Mouse (Mus musculus): ENCODE data around the gene Plxnd1. TPM values are rescaled to one million over a fixed set of nuclear protein-coding genes. Genes with fewer than 3 reads are reported as not detected.

Plxnd1 gene
- 9.5 and 11.0 TPM in 2 replicates for polyA plus RNA-seq (2012; ENCODE audit: low replicate concordance)

DNA sequence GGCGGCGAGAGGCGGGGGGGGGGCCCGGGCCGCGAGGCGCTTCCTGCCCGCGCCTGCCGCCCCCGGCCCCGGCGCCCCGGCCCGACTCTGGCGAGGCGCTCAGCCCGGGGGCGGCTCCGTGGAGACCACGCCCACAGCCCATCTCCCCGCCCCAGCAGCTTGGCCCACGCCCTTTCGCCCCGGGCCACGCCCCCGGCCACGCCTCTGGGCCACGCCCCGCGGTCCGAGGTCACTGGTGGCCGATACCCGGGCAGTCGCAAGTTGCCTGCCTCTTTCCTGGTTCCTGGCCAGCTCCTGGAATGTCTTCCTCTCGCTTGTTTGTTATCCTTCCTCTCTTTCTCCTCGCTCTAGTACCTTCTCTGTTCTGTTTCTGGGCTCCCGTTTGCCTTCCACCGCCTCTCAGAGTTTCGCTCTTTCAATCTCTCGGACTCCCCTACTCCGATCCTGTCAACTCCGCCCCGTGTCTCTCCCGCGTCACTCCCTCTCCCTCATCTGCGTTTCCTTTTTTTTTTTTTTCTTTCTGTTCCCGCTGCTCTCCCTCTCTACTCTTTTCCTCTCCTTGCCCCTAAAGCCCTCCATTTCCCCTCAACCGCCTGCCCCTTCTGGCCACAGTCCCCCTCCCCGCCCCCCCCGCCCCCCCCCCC lies at the start of gene Plxnd1:
Gene Plxnd1, minus strand, starts transcription at position 129 of the 644 bp plus-strand sequence.

DNA sequence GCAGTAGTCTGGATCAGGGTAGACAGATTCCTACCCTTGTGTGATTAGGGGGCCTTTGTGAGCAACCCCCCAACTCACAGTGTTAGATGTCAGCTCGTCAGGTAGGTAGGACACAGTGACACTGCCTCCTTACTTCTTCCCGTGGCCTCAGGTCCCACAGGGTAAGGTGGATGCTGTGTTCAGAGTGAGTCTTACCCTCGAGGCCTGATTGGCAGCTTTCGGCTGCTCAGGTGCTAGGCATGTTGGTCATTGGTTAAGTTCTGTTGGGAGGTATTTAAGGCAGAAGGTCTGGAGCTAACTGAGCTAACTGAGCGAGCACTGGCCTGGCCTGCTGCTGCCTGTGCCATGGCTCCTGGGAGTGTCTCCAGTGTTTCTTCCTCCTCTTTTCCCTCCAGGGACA lies 50.2 kb downstream of the Plxnd1 start, which contains the start of gene H1foo:
Gene H1foo, plus strand, starts transcription at position 301 of the 400 bp plus-strand sequence.

DNA sequence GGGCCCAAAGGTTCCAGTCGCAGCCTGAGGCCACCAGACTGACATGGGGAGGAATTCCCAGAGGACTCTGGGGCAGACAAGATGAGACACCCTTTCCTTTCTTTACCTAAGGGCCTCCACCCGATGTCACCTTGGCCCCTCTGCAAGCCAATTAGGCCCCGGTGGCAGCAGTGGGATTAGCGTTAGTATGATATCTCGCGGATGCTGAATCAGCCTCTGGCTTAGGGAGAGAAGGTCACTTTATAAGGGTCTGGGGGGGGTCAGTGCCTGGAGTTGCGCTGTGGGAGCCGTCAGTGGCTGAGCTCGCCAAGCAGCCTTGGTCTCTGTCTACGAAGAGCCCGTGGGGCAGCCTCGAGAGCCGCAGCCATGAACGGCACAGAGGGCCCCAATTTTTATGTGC lies 63.2 kb downstream of the Plxnd1 start, which contains the start of gene Rho:
Gene Rho, plus strand, starts transcription at position 110 of the 400 bp plus-strand sequence.

Other genes with a start within 250 kb of the Plxnd1 start
- gene Tmem40, start 232.6 kb downstream of the Plxnd1 start, polyA plus RNA-seq (2012; ENCODE audit: low replicate concordance) = 4.4 and 5.8 TPM in 2 replicates
- 1.1 and 1.3 TPM in 2 replicates for gene Cand2, start 220.5 kb downstream of the Plxnd1 start, polyA plus RNA-seq (2012; ENCODE audit: low replicate concordance)
- gene Rpl32, start 186.3 kb downstream of the Plxnd1 start, polyA plus RNA-seq (2012; ENCODE audit: low replicate concordance) = 458 and 578 TPM in 2 replicates
- 0.16 and 0.19 TPM in 2 replicates for gene Efcab12, start 156.6 kb downstream of the Plxnd1 start, polyA plus RNA-seq (2012; ENCODE audit: low replicate concordance)
- gene Mbd4, start 141.6 kb downstream of the Plxnd1 start, polyA plus RNA-seq (2012; ENCODE audit: low replicate concordance) = 0.30 and 1.8 TPM in 2 replicates
- 0.11 and 1.0 TPM in 2 replicates for gene Ift122, start 141.5 kb downstream of the Plxnd1 start, polyA plus RNA-seq (2012; ENCODE audit: low replicate concordance)
- gene Rho, start 63.3 kb downstream of the Plxnd1 start, polyA plus RNA-seq (2012; ENCODE audit: low replicate concordance) = not detected in 2 replicates
- not detected in 2 replicates for gene H1foo, start 50.1 kb downstream of the Plxnd1 start, polyA plus RNA-seq (2012; ENCODE audit: low replicate concordance)
- 1.5 and 1.7 TPM in 2 replicates for gene Tmcc1, start 198.5 kb upstream of the Plxnd1 start, polyA plus RNA-seq (2012; ENCODE audit: low replicate concordance)
- 4.4 and 17.1 TPM in 2 replicates for gene Washc2, start 213.0 kb upstream of the Plxnd1 start, polyA plus RNA-seq (2012; ENCODE audit: low replicate concordance)

Data from leukemia stem cell, adult 10-12 weeks (primary cell).